Mouse (Mus musculus) heart, adult 2 months (tissue): Measurements from ENCODE around the gene Cnbd2. TPM values are rescaled to one million over a fixed set of nuclear protein-coding genes. Genes with fewer than 3 reads are reported as not detected.

ENCODE experiments used
- DNase-seq, 2 experiments: peaks; one replicate each; pipeline ENCODE4 v3.0.0; 2021
- H3K27ac ChIP-seq: fragments of 200-600 bp; 2 replicates; pipeline ENCODE4 v1.8.1; 2022
- H3K27me3 ChIP-seq: fragments of 200-500 bp; 2 replicates; pipeline ENCODE4 v1.6.1; 2012; ENCODE audit warnings: mild to moderate bottlenecking, low read length, inconsistent platforms, mixed read lengths; ENCODE audit not compliant: control insufficient read depth, insufficient read depth
- H3K36me3 ChIP-seq: fragments of 200-500 bp; 2 replicates; pipeline ENCODE4 v1.6.1; 2012; ENCODE audit warnings: low read length, inconsistent platforms; ENCODE audit not compliant: control insufficient read depth, insufficient read depth
- H3K4me1 ChIP-seq: fragments of 200-500 bp; 2 replicates; pipeline ENCODE4 v1.6.1; 2011; ENCODE audit warnings: low read length; ENCODE audit not compliant: control insufficient read depth, insufficient read depth
- H3K4me3 ChIP-seq: fragments of 200-600 bp; 2 replicates; pipeline ENCODE4 v1.8.1; 2022
- H3K79me2 ChIP-seq: fragments of 200-500 bp; replicated peaks from 2 replicates; pipeline ENCODE4 v1.6.1; 2012; ENCODE audit warnings: mild to moderate bottlenecking, inconsistent platforms, low read length, moderate library complexity, mixed read lengths; ENCODE audit not compliant: control insufficient read depth, insufficient read depth
- H3K9ac ChIP-seq: fragments of 200-500 bp; 2 replicates; pipeline ENCODE4 v1.6.1; 2012; ENCODE audit warnings: low read depth, mild to moderate bottlenecking, control low read depth, inconsistent platforms, low read length, mixed read lengths
- CTCF ChIP-seq: fragments of 200-600 bp; IDR thresholded peaks from 2 replicates; pipeline ENCODE4 v1.8.1; 2022; ENCODE audit warnings: antibody characterized with exemption, mild to moderate bottlenecking, moderate library complexity
- EP300 ChIP-seq: fragments of 200-500 bp; IDR thresholded peaks from 2 replicates; pipeline ENCODE4 v1.6.1; 2011; ENCODE audit warnings: low read depth, low read length, control low read depth; ENCODE audit not compliant: insufficient read depth
- POLR2A ChIP-seq: fragments of 200-500 bp; IDR thresholded peaks from 2 replicates; pipeline ENCODE4 v1.6.1; 2011; ENCODE audit warnings: mild to moderate bottlenecking, low read depth, low read length, control low read depth; ENCODE audit not compliant: insufficient read depth
- WGBS: fragments of 180-500 bp; shearing (Covaris S2); methylation state at CpG from one replicate; pipeline ENCODE4 v1.1.7; 2018; 5-methylcytosine and 5-hydroxymethylcytosine counted together
- intact Hi-C: fragments of 180-260 bp; cut with DNase I; formaldehyde crosslinking; loops from one replicate; pipeline ENCODE4 v1.15.1; 2025
- polyA plus RNA-seq: library from polyadenylated mRNA; depleted of rRNA; stranded (reverse); fragments of >200 nt; gene quantifications from 2 replicates; pipeline ENCODE4 v1.2.3, GENCODE M21; 2012
- total RNA-seq, 2 experiments: library from RNA; stranded (reverse); gene quantifications; 2 replicates each; pipeline ENCODE4 v1.2.3; 2021

The Cnbd2 gene
- total and polyA plus RNA-seq, 3 experiments, result 0.89 to 1.0 (median 0.92) TPM

DNA sequence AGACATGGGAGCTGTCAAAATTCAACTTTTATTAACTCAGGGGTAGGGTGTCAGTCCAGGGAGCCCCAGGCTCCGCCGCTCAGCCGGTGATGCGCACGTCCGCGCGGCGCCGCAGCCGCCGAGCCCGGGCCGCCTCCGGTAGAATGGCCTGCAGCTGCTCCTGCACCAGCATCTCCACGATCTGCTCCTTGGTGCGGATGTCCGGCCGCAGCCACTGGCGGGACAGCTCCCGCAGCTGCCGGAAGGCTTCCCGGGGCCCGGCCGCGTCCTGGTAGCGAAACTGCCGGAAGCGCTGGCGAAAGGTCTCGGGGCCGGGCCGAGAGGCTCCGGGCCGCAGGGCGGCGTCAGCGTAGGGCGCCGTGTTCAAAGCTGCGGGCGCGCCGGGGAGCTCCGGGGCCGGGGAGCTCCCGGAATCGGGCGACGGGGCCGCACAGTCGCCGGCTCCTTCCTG, 233 bp upstream of the Cnbd2 start:
- under 1% methylated on average over 48 of the region's 53 CpGs for WGBS
- Histone ChIP-seq H3K79me2 (no peaks in the 10 kb centered on the region), H3K4me3 (peak overlapping the region; percentile 71), H3K9ac (peak overlapping the region; percentile 76), H3K4me1 (peaks cover 2% of the 10 kb centered on the region; the same call in 1 of the 2 replicates), H3K27me3 (no peaks in the 10 kb centered on the region), H3K36me3 (no peaks in the 10 kb centered on the region), H3K27ac (peak overlapping the region; percentile 92)
- intact Hi-C loops, result no loop called here
- TF ChIP-seq CTCF, result 0 out of 2 replicates have a peak, but pooled peaks have one; percentile 17
- TF ChIP-seq POLR2A, result no peak
- TF ChIP-seq EP300, result no peak
- peak; percentile 85 to 86 for DNase-seq

DNA sequence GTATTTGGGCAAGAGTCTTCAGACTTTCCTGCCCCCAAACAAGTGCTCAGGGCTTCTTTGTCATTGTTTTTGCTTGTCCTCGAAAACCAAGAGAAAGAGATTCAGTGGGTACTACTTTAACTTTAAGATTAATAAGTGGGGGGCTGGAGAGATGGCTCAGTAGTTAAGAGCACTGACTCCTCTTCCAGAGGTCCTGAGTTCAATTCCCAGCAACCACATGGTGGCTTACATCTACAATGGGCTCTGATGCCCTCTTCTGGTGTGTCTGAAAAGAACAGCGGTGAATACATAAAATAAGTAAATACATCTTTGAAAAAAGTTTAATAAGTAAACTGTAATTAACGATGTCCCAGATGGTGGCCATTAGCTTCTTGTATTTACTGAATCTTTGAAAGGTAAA, 1.1 kb downstream of the Cnbd2 start:
- H3K4me3 ChIP-seq, result no peak overlapping the region
- H3K27me3 ChIP-seq, result no peaks in the 10 kb centered on the region
- no peaks in the 10 kb centered on the region for H3K79me2 ChIP-seq
- intact Hi-C loops, result no loop called here
- peaks cover 2% of the 10 kb centered on the region; the same call in 1 of the 2 replicates for H3K4me1 ChIP-seq
- TF ChIP-seq CTCF (peak; percentile 35), EP300 (no peak), POLR2A (no peak)
- H3K9ac ChIP-seq, result no peak overlapping the region; the same call in 1 of the 2 replicates
- no peaks in the 10 kb centered on the region for H3K36me3 ChIP-seq
- DNase-seq, result no peak
- H3K27ac ChIP-seq, result no peak overlapping the region
- WGBS, result 51% methylated on average over 3 of the region's 3 CpGs

DNA sequence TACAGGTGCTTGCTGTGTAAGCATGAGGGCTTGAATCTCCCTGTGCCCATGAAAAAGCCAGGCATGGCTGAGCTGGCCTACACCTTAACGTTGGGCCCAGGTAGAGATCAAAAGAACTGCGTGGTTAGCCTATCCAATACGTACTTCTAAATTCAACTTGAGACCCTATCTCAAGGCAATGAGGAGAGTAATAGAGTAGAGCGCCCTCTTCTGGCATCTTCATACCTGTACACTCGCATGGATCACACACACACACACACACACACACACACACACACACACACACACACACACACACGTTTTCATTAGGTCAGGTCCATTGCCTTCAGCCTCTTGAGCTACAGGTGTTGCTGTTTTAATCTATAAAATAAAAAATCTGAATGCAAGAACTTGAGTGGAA, 2.7 kb downstream of the Cnbd2 start:
- WGBS, result 94% methylated on average over 6 of the region's 6 CpGs
- DNase-seq, result no peak
- Histone ChIP-seq H3K27ac (no peak overlapping the region), H3K9ac (no peak overlapping the region), H3K79me2 (no peaks in the 10 kb centered on the region), H3K36me3 (no peaks in the 10 kb centered on the region), H3K4me1 (peaks cover 2% of the 10 kb centered on the region; the same call in 1 of the 2 replicates), H3K27me3 (no peaks in the 10 kb centered on the region), H3K4me3 (no peak overlapping the region)
- intact Hi-C loops, result loop anchor here (5.0 kb wide), 1 partner anchor 37 kb away; no protein-coding TSS in a partner anchor
- TF ChIP-seq CTCF, result no peak
- no peak for TF ChIP-seq EP300
- no peak for TF ChIP-seq POLR2A

DNA sequence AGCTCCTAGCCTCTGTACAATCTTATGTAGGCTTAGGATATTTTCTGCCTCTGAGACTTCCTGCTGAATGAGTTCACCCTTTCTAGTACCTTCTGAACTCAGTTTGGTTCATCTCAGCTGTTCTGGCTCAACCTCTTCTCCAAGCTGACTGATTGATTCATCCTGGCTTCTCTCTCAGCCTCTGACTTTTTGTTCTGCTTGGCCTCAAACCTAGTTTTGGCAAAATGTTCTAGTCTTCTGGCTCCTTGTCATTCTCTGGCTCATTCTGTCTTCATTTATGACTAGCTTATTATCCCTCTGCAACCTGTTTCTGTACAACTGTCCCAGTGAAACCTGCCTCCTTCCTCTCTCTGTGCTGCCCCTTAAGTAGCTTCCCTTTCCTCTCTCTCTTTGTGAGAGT, 6.4 kb downstream of the Cnbd2 start:
- no peak for TF ChIP-seq EP300
- TF ChIP-seq POLR2A, result no peak
- no peak for TF ChIP-seq CTCF
- Histone ChIP-seq H3K36me3 (no peaks in the 10 kb centered on the region), H3K79me2 (no peaks in the 10 kb centered on the region), H3K9ac (no peak overlapping the region), H3K27me3 (no peaks in the 10 kb centered on the region), H3K27ac (no peak overlapping the region), H3K4me3 (no peak overlapping the region), H3K4me1 (no peaks in the 10 kb centered on the region; the same call in 1 of the 2 replicates)
- intact Hi-C loops, result loop anchor here (5.0 kb wide), 1 partner anchor 34 kb away; no protein-coding TSS in a partner anchor
- DNase-seq, result no peak

DNA sequence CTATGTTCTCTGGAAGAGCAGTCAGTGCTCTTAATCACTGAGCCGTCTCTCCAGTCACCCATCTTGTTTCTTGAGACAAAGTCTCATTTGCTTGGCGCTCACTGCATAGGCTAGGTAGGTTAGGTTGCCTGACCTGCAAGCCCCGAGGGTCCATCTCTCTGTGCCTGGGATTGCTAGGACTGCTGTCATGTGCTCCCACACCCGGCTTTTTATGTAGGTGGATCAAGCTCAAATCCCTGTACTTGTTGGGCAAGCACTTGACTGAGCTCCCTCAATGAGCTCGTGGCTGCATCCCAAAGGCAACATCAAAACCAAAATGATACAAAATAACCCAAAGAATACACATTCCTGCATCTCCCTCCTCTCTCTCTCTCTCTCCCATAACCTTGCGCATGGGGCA, 9.4 kb downstream of the Cnbd2 start:
- H3K27me3 ChIP-seq, result no peaks in the 10 kb centered on the region
- TF ChIP-seq CTCF (no peak), POLR2A (no peak), EP300 (no peak)
- peaks cover 3% of the 10 kb centered on the region for H3K4me1 ChIP-seq
- H3K79me2 ChIP-seq, result no peaks in the 10 kb centered on the region
- no peak overlapping the region for H3K27ac ChIP-seq
- no peak overlapping the region for H3K4me3 ChIP-seq
- intact Hi-C loops, result no loop called here
- no peak overlapping the region for H3K9ac ChIP-seq
- 89% methylated on average over 6 of the region's 6 CpGs for WGBS
- DNase-seq, result no peak
- no peaks in the 10 kb centered on the region for H3K36me3 ChIP-seq

DNA sequence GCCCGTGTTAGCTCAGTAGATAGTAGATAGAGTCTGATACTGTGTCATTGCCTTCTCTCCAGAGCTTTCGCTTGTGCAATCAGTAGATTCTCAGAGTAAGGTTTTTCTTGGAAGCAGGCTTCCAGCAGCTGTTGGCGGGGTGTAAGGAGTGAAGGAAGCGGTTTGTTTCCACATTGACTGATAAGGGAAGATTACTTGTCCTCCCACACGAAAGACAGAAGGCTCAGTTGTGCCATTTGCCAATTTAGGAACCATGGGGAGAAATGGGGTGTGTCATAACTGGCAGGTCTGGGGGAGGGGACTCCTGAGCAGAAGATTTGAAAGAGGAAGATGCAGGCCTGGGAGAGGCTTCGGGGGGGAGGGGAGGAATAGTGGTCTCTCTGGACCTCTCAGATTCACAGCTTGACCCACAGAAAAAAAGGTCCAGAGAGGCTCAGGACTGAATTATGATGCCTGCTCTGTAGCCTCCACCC, 12.1 kb downstream of the Cnbd2 start:
- no peak for TF ChIP-seq EP300
- TF ChIP-seq POLR2A, result 0 out of 2 replicates have a peak, but pooled peaks have one; percentile 20
- no peak for TF ChIP-seq CTCF
- 21% methylated on average over 6 of the region's 6 CpGs for WGBS
- DNase-seq, result peak; percentile 46 to 68
- peaks cover 3% of the 10 kb centered on the region for H3K4me1 ChIP-seq
- H3K36me3 ChIP-seq, result no peaks in the 10 kb centered on the region
- H3K4me3 ChIP-seq, result no peak overlapping the region
- H3K27me3 ChIP-seq, result no peaks in the 10 kb centered on the region
- no peak overlapping the region for H3K9ac ChIP-seq
- H3K27ac ChIP-seq, result peak overlapping the region; percentile 32
- H3K79me2 ChIP-seq, result no peaks in the 10 kb centered on the region
- intact Hi-C loops, result no loop called here
